Mouse (Mus musculus) stomach, embryonic 16.5 days (tissue): ENCODE measurements around the gene Trhr2. TPM values are rescaled to one million over a fixed set of nuclear protein-coding genes. Genes with fewer than 3 reads are reported as not detected.
A peak's percentile ranks its signal among the peaks of the same experiment; 100 is the strongest.

Source experiments
- ATAC-seq: fragments of 200-750 bp; cut with Nextera tagmentation; 2 replicates; pipeline ENCODE4 v1.8.0; 2017; ENCODE audit warnings: moderate number of reproducible peaks, moderate TSS enrichment; ENCODE audit not compliant: insufficient read depth, low FRiP score
- H3K27ac ChIP-seq: fragments of 300-500 bp; sonication (generic); 2 replicates; pipeline ENCODE4 v1.5.1; 2014; ENCODE audit warnings: low read length
- H3K27me3 ChIP-seq: fragments of 300-500 bp; sonication (generic); 2 replicates; pipeline ENCODE4 v1.6.1; 2014; ENCODE audit warnings: low read length, control low read depth, mixed read lengths; ENCODE audit not compliant: control insufficient read depth, insufficient read depth
- H3K36me3 ChIP-seq: fragments of 300-500 bp; sonication (generic); 2 replicates; pipeline ENCODE4 v1.6.1; 2014; ENCODE audit warnings: low read length; ENCODE audit not compliant: control insufficient read depth, insufficient read depth
- H3K4me1 ChIP-seq: fragments of 300-500 bp; sonication (generic); 2 replicates; pipeline ENCODE4 v1.6.1; 2014; ENCODE audit warnings: low read length, control low read depth, mixed read lengths; ENCODE audit not compliant: control insufficient read depth, insufficient read depth
- H3K4me2 ChIP-seq: fragments of 300-500 bp; sonication (generic); 2 replicates; pipeline ENCODE4 v1.6.1; 2014; ENCODE audit warnings: low read depth, low read length, mixed read lengths
- H3K4me3 ChIP-seq: fragments of 300-500 bp; sonication (generic); replicated peaks from 2 replicates; pipeline ENCODE4 v1.5.1; 2014; ENCODE audit warnings: mild to moderate bottlenecking, low read length
- H3K9ac ChIP-seq: fragments of 300-500 bp; sonication (generic); 2 replicates; pipeline ENCODE4 v1.6.1; 2014; ENCODE audit warnings: low read length
- H3K9me3 ChIP-seq: fragments of 300-500 bp; sonication (generic); replicated peaks from 2 replicates; pipeline ENCODE4 v1.6.1; 2016; ENCODE audit warnings: low read length, control low read depth; ENCODE audit not compliant: control insufficient read depth
- WGBS: fragments of 180-500 bp; shearing (Covaris S2); extraction: QIAGEN DNeasy Blood & Tissue Kit; methylation state at CpG from one replicate; pipeline ENCODE4 v1.1.7; 2014; 5-methylcytosine and 5-hydroxymethylcytosine counted together
- polyA plus RNA-seq: library from polyadenylated mRNA; unstranded; fragments of >200 nt; fragmentation: Nextera tagmentation; extraction: Ambion mirVana; gene quantifications from 2 replicates; pipeline ENCODE4 v1.2.1, GENCODE M21; 2015

Trhr2 gene
- polyA plus RNA-seq, 1 experiment from 2014 or later = not detected

DNA sequence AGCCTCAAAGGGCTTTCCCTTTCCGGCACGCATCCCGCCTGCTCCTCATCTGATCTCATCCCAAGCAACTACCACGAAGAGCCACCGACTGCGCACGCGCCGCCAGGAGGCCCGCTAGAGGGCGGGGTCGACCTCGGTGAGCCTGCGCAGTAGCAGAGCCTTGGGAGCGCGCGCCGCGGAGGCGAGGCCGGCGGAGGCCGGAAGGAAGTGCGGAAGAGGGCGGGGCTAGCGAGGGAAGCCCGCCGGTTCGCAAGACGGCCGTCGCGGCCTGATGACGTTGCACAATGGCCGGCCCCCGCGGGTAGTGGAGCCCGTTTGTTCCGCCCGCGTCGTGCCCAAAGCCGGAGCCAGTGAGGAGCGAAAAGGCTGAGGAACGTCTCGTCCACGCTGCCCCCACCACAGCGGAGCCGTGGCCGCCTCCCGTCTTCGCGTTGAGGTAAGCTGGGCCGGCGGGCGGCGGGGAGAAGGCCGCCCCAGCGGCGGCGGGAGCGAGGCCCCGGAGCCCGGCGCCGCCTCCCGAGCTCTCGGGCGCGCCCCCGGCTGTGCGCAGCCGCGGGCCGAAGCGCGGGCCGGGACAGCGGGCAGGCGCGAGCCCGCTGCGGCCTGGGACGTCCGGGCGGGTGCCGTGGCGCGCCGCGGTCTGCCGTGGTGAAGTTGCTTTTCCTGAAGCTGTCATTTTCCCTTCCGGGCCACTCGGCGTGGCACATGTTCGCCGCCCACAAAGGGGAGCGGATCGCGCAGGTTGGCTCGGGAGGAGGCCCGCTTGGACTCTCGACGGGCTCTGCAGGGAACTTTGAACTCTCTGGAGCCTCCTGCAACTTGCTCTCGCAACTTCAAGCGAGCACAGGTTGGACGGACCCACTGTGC is 16.1 kb upstream of the Trhr2 start, which contains the start of gene Zc3h18:
TSS of gene Zc3h18 (plus strand) at position 245 of the 867 bp plus-strand sequence.
- Histone ChIP-seq H3K27me3 (no peaks in the 10 kb centered on the region), H3K9me3 (no peaks in the 10 kb centered on the region), H3K27ac (peak within 1 kb of the TSS; percentile 96), H3K9ac (peak within 1 kb of the TSS; percentile 92), H3K36me3 (no peaks in the 10 kb centered on the region; the same call in 1 of the 2 replicates), H3K4me3 (peak within 1 kb of the TSS; percentile 86), H3K4me2 (peak within 1 kb of the TSS; percentile 88), H3K4me1 (peaks cover 19% of the 10 kb centered on the region)
- peak; percentile 96 for ATAC-seq
- WGBS = under 1% methylated on average over 104 of the region's 107 CpGs

DNA sequence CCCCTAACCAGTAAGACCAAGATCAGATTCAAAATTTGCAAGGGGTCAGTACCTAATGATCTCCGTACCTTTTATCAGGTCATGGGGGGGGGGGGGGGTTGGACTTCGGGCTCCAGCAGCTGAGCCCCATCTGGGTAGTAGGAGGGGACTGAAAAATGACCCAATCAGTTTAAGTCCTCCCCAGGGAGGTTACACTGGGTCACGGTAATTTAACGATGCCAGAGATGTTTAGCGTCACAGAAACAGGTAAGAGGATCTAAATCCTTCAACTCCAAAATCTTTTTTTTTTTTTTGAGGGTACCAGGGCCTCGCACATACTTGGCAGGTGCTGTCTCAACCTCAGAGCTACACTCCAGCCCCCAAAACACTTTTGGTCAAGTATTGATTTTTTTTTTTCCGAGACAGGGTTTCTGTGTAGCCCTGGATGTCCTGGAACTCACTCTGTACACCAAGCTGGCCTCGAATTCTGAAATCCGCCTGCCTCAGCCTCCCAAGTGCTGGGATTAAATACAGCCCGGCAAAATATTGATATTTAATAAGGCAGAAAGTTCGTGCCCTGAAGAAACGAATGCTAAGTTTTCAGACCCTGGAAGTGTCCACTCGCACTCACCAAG is 15.3 kb upstream of the Trhr2 start:
- peak overlapping the region; percentile 61 for H3K9ac ChIP-seq
- H3K27ac ChIP-seq = 0 out of 2 replicates have a peak overlapping the region, but pooled peaks have one; percentile 20

DNA sequence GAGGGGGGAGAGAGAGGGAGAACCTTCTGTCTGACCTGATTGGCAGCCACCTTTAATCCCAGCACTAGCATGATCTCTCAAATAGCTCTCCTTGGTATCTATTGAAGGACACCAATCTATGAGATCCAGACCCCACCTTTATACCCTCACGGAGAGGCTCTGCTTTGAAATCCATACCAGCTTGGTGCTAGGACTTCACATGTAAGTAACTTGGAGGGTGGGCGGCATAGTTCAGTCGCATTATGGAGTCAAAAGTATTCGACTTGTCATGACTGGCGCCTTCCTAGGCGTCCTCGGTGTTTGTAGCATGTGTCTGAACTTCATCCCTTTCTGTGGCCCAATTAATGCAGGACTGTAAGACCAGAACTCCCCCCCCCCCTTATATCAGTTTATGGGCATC is 14.8 kb upstream of the Trhr2 start:
- 90% methylated on average over 7 of the region's 7 CpGs for WGBS
- ATAC-seq = no peak
- Histone ChIP-seq H3K36me3 (no peaks in the 10 kb centered on the region; the same call in 1 of the 2 replicates), H3K4me1 (peaks cover 16% of the 10 kb centered on the region), H3K27me3 (no peaks in the 10 kb centered on the region), H3K27ac (no peak overlapping the region), H3K4me3 (no peak overlapping the region), H3K4me2 (no peak overlapping the region; the same call in 1 of the 2 replicates), H3K9me3 (no peaks in the 10 kb centered on the region), H3K9ac (peak overlapping the region; percentile 24; the same call in 1 of the 2 replicates)

More for the DNA sequence above, 15.3 kb upstream of the Trhr2 start:
- ATAC-seq = peak; percentile 0; the same call in 1 of the 2 replicates
- Histone ChIP-seq H3K4me1 (peaks cover 17% of the 10 kb centered on the region), H3K9me3 (no peaks in the 10 kb centered on the region), H3K36me3 (no peaks in the 10 kb centered on the region; the same call in 1 of the 2 replicates), H3K27me3 (no peaks in the 10 kb centered on the region), H3K4me2 (peak overlapping the region; percentile 70), H3K4me3 (peak overlapping the region; percentile 86)
- 19% methylated on average over 13 of the region's 13 CpGs for WGBS

DNA sequence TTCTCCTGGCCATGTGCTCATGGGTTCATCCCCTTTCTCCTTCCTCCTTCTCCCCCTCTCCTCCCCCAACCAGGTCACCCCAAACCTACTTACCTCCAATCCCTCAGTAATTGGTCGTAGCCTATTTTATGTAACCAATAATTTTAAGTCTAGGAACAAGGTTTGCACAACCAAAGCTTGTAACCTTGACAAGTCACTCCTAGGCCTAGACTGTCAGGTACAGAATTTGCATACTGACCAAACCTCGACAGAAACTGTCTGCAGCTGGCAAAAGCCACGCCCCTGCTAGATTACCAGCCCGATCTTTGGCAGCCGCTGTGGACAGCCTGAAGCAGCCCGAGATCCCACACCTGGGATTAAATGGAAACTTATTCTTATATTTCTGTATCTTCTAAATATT is 11.2 kb upstream of the Trhr2 start:
- Histone ChIP-seq H3K9me3 (no peaks in the 10 kb centered on the region), H3K27me3 (no peaks in the 10 kb centered on the region), H3K27ac (no peak overlapping the region), H3K9ac (no peak overlapping the region), H3K4me3 (no peak overlapping the region), H3K36me3 (no peaks in the 10 kb centered on the region), H3K4me1 (peaks cover 14% of the 10 kb centered on the region; the same call in 1 of the 2 replicates), H3K4me2 (no peak overlapping the region)
- 58% methylated on average over 6 of the region's 6 CpGs for WGBS
- no peak for ATAC-seq

DNA sequence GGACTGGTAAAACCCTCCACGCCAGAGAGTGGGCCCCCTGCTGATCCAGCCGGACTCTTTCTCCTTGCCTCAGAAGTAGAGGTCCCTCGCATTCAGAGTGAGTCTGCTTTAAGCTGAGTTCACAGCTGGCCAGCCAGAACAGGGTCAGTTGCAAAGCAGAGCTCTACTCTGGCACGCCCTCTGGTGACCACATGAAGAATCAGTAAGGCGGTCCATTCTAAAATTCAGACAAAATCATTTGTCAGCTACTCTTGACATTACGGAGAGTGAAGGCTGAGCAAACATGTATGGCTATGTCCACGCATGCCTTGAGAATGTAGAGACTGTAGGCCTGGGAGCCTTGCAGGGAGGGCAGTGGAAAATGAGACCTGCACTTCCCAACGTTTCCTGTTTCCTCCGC is 9.1 kb upstream of the Trhr2 start:
- no peaks in the 10 kb centered on the region for H3K9me3 ChIP-seq
- no peaks in the 10 kb centered on the region for H3K27me3 ChIP-seq
- H3K36me3 ChIP-seq = no peaks in the 10 kb centered on the region
- no peak overlapping the region for H3K27ac ChIP-seq
- WGBS = 8% methylated on average over 9 of the region's 9 CpGs
- H3K4me3 ChIP-seq = no peak overlapping the region
- peak overlapping the region; percentile 28; the same call in 1 of the 2 replicates for H3K9ac ChIP-seq
- peak; percentile 71 for ATAC-seq
- H3K4me1 ChIP-seq = peaks cover 8% of the 10 kb centered on the region; the same call in 1 of the 2 replicates
- no peak overlapping the region for H3K4me2 ChIP-seq

DNA sequence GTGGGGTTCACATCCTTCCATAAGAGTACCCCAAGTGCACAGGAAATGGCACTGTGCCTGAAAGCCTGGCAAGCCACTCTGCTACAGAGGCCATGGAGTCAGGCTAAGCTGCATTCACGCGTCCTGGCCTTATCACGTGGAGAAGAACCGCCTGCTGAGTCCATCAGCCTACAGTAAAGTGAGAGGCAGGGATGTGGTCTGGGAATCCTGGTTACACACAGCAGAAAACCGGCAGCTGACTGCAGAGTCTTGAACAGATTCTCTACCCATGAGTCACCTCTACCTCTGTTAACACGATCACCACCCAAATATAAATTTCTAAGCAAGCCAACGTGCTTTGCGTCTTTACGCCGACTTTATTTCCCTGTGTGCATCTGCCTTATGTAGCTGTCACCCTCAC is 7.9 kb upstream of the Trhr2 start:
- no peaks in the 10 kb centered on the region for H3K36me3 ChIP-seq
- no peak overlapping the region for H3K4me3 ChIP-seq
- no peaks in the 10 kb centered on the region for H3K9me3 ChIP-seq
- H3K9ac ChIP-seq = no peak overlapping the region
- WGBS = 60% methylated on average over 10 of the region's 10 CpGs
- no peak overlapping the region for H3K4me2 ChIP-seq
- peaks cover 8% of the 10 kb centered on the region; the same call in 1 of the 2 replicates for H3K4me1 ChIP-seq
- no peak overlapping the region for H3K27ac ChIP-seq
- ATAC-seq = no peak
- H3K27me3 ChIP-seq = no peaks in the 10 kb centered on the region

DNA sequence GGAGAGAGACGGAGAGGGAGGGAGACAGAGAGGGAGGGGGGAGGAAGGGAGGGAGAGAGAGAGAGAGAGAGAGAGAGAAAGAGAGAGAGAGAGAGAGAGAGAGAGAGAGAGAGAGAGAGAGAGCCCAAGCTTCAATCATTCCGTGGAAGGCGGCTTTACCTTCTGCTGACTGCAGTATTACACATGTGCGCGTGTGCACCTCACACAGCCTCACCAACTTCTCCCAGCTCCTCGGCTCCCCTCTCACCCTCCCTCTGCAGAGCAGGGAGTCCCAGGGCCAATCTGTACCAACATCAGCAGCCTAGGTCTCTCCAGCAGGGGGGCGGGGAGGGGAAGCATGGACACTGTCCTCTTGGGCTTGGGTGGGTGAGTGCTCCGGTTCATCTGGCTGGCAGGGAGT is 2.4 kb upstream of the Trhr2 start:
- Histone ChIP-seq H3K27me3 (no peaks in the 10 kb centered on the region), H3K27ac (no peak overlapping the region), H3K4me3 (no peak overlapping the region), H3K9ac (no peak overlapping the region), H3K9me3 (no peaks in the 10 kb centered on the region), H3K4me1 (no peaks in the 10 kb centered on the region), H3K4me2 (no peak overlapping the region), H3K36me3 (no peaks in the 10 kb centered on the region)
- ATAC-seq = no peak
- WGBS = 34% methylated on average over 8 of the region's 8 CpGs

DNA sequence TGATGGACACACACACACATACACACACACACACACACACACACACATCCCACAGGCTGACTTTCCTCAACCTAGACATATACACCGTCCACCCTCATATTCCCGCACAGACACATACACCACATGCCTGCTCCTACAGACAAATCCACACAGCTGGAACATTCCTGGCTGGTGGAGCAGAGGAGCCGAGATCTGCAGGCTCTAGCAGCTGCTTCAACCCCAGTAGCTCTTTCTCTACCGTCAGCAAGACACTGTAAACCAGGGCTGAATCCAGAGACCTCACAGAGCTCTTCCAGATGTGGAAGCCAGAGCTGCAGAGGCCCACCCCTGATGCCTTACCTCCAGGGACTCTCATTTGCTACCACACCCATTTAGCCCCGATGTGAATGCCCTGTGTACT is 1.7 kb upstream of the Trhr2 start:
- Histone ChIP-seq H3K4me2 (no peak overlapping the region), H3K4me3 (no peak overlapping the region), H3K4me1 (no peaks in the 10 kb centered on the region), H3K9ac (0 out of 2 replicates have a peak overlapping the region, but pooled peaks have one; percentile 7), H3K9me3 (no peaks in the 10 kb centered on the region), H3K27ac (no peak overlapping the region), H3K36me3 (no peaks in the 10 kb centered on the region), H3K27me3 (no peaks in the 10 kb centered on the region)
- peak; percentile 42; the same call in 1 of the 2 replicates for ATAC-seq
- 30% methylated on average over 5 of the region's 5 CpGs for WGBS
